Mouse (Mus musculus): ENCODE results near the gene Abhd14a. TPM values are rescaled to one million over a fixed set of nuclear protein-coding genes. Genes with fewer than 3 reads are reported as not detected.

Gene Abhd14a
- polyA plus RNA-seq, 1 experiment from 2014 or later, result 38.3 TPM

DNA sequence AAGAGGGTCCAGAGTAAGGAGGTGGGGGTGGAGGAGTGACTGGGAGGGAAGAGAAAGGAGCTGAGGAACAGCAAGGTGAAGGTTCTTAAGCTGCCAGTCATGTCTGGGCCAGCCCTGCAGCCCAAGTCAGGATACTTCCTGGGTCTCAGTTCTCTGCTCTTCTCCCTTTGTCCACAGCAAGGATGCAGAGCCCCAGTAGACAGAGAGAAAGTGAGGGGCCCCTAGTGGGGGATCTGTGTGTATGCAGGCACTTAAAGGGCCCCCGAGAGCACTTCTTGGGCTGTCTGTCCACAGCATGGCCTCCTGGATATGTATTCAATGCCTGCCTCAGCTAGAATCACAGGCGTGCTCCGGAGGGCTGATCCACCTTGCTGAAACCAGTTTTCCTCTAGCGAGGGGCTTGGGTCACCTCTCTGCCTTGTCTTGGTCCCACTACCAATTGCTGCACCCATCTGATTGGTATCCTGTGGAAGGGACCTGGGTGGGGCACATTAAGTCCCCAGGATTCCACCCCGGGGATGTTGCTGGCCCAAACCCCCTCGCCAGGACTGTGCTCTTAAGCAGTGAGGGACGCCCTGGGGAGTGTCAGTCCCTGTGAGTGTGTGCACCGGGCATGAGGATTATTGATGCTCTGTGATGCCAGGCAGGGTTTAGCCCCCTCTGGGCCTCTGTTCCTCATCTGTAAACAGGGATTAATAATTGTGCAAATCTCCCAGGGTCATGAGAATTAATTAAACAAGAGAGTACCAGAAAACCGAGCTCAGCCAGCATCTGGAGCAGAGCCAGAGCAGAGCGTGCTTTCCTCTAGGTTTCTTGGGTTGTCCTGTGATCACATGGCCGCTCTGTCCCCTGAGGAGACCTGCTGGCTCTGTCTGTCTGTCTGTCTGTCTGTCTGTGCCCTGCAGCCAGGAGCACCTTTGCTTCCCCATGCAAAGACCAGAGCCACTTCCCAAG, 52.6 kb downstream of the Abhd14a start:
- no peak overlapping the region for H3K27ac ChIP-seq (ENCODE audit: low read depth, low read length)
- WGBS, result 48% methylated on average over 11 of the region's 11 CpGs

DNA sequence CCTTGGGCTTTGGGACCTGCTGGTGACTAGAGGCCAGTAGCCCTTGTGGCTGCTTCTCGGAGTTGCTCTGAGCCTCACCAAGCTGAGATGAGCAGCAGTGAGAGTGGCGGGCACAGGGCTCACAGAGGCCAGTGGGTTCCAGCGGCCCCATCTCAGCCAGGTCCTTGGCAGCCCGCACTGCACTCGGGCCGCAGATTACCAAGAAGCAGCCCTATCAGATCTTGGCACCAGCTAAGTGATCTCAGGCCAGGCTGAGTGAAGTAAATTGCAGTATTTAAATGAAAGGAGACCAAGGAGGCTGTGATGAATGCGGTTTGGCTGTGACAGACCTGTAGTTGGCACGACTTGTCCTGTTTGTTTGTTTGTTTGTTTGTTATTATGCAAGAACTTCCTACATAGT, 53.9 kb downstream of the Abhd14a start:
- H3K9ac ChIP-seq (ENCODE audit: low read length), result no peak overlapping the region
- ATAC-seq (replicated peaks; ENCODE audit: low FRiP score), result no peak
- no peak for DNase-seq (ENCODE audit: low spot score)
- no peak overlapping the region for H3K4me2 ChIP-seq (ENCODE audit: low read depth, low read length, severe bottlenecking)
- H3K27ac ChIP-seq (ENCODE audit: low read depth, low read length), result no peak overlapping the region
- H3K4me3 ChIP-seq (ENCODE audit: low read depth, low read length), result no peak overlapping the region
- H3K36me3 ChIP-seq (ENCODE audit: control insufficient read depth, insufficient read depth, low read length), result no peaks in the 10 kb centered on the region
- no peaks in the 10 kb centered on the region for H3K9me3 ChIP-seq (ENCODE audit: control insufficient read depth, low read length)
- H3K27me3 ChIP-seq (ENCODE audit: control insufficient read depth, insufficient read depth, low read length), result no peaks in the 10 kb centered on the region
- H3K4me1 ChIP-seq (replicated peaks; ENCODE audit: control insufficient read depth, insufficient read depth, low read length), result 0 out of 2 replicates have a peak, but pooled peaks cover 3% of the 10 kb centered on the region
- WGBS, result 92% methylated on average over 8 of the region's 8 CpGs

More for the DNA sequence above, 52.6 kb downstream of the Abhd14a start:
- peak; percentile 55 for ATAC-seq (replicated peaks; ENCODE audit: low FRiP score)
- peak; percentile 69 for DNase-seq (ENCODE audit: low spot score)
- no peaks in the 10 kb centered on the region for H3K36me3 ChIP-seq (ENCODE audit: control insufficient read depth, insufficient read depth, low read length)
- H3K4me1 ChIP-seq (replicated peaks; ENCODE audit: control insufficient read depth, insufficient read depth, low read length), result 0 out of 2 replicates have a peak, but pooled peaks cover 3% of the 10 kb centered on the region
- no peak overlapping the region for H3K4me2 ChIP-seq (ENCODE audit: low read depth, low read length, severe bottlenecking)
- no peak overlapping the region for H3K4me3 ChIP-seq (ENCODE audit: low read depth, low read length)
- no peaks in the 10 kb centered on the region for H3K27me3 ChIP-seq (ENCODE audit: control insufficient read depth, insufficient read depth, low read length)
- H3K9ac ChIP-seq (ENCODE audit: low read length), result peak overlapping the region; percentile 14
- no peaks in the 10 kb centered on the region for H3K9me3 ChIP-seq (ENCODE audit: control insufficient read depth, low read length)

DNA sequence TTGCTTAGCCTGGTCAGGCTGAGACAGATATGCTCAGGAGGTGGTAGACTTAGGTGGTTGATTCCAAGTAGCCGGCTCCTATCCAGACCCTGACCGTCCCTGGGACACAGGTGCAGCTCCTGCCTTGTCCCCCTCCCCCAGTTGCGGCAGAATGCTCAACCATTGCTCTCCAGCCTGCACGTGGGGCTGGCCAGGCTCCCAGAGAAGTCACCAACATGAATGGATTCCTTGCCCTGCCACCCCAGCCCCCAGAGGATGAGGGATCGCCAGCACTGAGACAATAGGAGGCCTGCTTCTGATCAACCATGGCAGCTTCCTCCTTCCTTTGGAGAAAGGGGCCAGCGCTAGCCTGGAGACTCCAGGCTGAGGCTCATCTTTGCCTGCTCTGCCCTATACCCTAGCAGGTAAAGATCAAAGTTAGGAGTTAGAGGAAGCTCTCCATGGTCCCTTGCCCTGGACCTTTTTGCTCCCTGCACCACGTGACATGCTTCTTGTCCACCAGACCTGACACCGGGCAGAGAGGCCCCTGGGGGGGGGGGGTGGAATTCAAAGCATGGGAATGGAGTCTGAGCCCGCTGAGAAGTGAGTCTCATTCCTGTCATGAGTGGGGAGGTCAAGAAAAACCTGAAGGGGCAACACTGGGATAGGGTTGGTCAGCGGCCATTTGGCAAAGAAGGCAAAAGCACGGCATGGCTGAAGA, 54.5 kb downstream of the Abhd14a start:
- DNase-seq (ENCODE audit: low spot score), result no peak
- 0 out of 2 replicates have a peak, but pooled peaks cover 3% of the 10 kb centered on the region for H3K4me1 ChIP-seq (replicated peaks; ENCODE audit: control insufficient read depth, insufficient read depth, low read length)
- ATAC-seq (replicated peaks; ENCODE audit: low FRiP score), result no peak
- H3K27ac ChIP-seq (ENCODE audit: low read depth, low read length), result no peak overlapping the region
- no peaks in the 10 kb centered on the region for H3K27me3 ChIP-seq (ENCODE audit: control insufficient read depth, insufficient read depth, low read length)
- no peak overlapping the region for H3K4me3 ChIP-seq (ENCODE audit: low read depth, low read length)
- H3K9ac ChIP-seq (ENCODE audit: low read length), result no peak overlapping the region
- H3K4me2 ChIP-seq (ENCODE audit: low read depth, low read length, severe bottlenecking), result no peak overlapping the region
- no peaks in the 10 kb centered on the region for H3K36me3 ChIP-seq (ENCODE audit: control insufficient read depth, insufficient read depth, low read length)
- WGBS, result 78% methylated on average over 11 of the region's 11 CpGs
- no peaks in the 10 kb centered on the region for H3K9me3 ChIP-seq (ENCODE audit: control insufficient read depth, low read length)

Other genes with a start within 250 kb of the Abhd14a start
- 37.5 and 40.9 TPM in 2 replicates for gene Ppm1m, start 247.9 kb downstream of the Abhd14a start, polyA plus RNA-seq (2014; fragmentation: Nextera tagmentation; extraction: Ambion mirVana)
- 61.3 and 65.5 TPM in 2 replicates for gene Twf2, start 244.6 kb downstream of the Abhd14a start, polyA plus RNA-seq (2014; fragmentation: Nextera tagmentation; extraction: Ambion mirVana)
- not detected in 2 replicates for gene Tlr9, start 225.1 kb downstream of the Abhd14a start, polyA plus RNA-seq (2014; fragmentation: Nextera tagmentation; extraction: Ambion mirVana)
- gene Alas1, start 199.0 kb downstream of the Abhd14a start, polyA plus RNA-seq (2014; fragmentation: Nextera tagmentation; extraction: Ambion mirVana), result 81.9 and 89.2 TPM in 2 replicates
- gene Poc1a, start 166.6 kb downstream of the Abhd14a start, polyA plus RNA-seq (2014; fragmentation: Nextera tagmentation; extraction: Ambion mirVana), result 32.5 and 34.9 TPM in 2 replicates
- 26.8 and 27.6 TPM in 2 replicates for gene Dusp7, start 79.0 kb downstream of the Abhd14a start, polyA plus RNA-seq (2014; fragmentation: Nextera tagmentation; extraction: Ambion mirVana)
- gene Rpl29, start 18.2 kb downstream of the Abhd14a start, polyA plus RNA-seq (2014; fragmentation: Nextera tagmentation; extraction: Ambion mirVana), result 879 and 889 TPM in 2 replicates
- gene Acy1, start 9.4 kb downstream of the Abhd14a start, polyA plus RNA-seq (2014; fragmentation: Nextera tagmentation; extraction: Ambion mirVana), result 39.5 and 43.4 TPM in 2 replicates
- gene Abhd14b, start 219 bp downstream of the Abhd14a start, polyA plus RNA-seq (2014; fragmentation: Nextera tagmentation; extraction: Ambion mirVana), result 4.6 and 4.7 TPM in 2 replicates
- 300 and 309 TPM in 2 replicates for gene Pcbp4, start 5.6 kb upstream of the Abhd14a start, polyA plus RNA-seq (2014; fragmentation: Nextera tagmentation; extraction: Ambion mirVana)
- gene Gpr62, start 18.3 kb upstream of the Abhd14a start, polyA plus RNA-seq (2014; fragmentation: Nextera tagmentation; extraction: Ambion mirVana), result 0.19 and 0.71 TPM in 2 replicates
- gene Rrp9, start 28.3 kb upstream of the Abhd14a start, polyA plus RNA-seq (2014; fragmentation: Nextera tagmentation; extraction: Ambion mirVana), result 56.5 and 63.7 TPM in 2 replicates
- gene Parp3, start 29.3 kb upstream of the Abhd14a start, polyA plus RNA-seq (2014; fragmentation: Nextera tagmentation; extraction: Ambion mirVana), result 1.2 TPM in 2 replicates
- not detected in 2 replicates for gene Iqcf1, start 52.3 kb upstream of the Abhd14a start, polyA plus RNA-seq (2014; fragmentation: Nextera tagmentation; extraction: Ambion mirVana)
- gene Iqcf5, start 66.9 kb upstream of the Abhd14a start, polyA plus RNA-seq (2014; fragmentation: Nextera tagmentation; extraction: Ambion mirVana), result not detected in 2 replicates
- gene Iqcf3, start 114.0 kb upstream of the Abhd14a start, polyA plus RNA-seq (2014; fragmentation: Nextera tagmentation; extraction: Ambion mirVana), result not detected in 2 replicates
- gene Iqcf4, start 123.3 kb upstream of the Abhd14a start, polyA plus RNA-seq (2014; fragmentation: Nextera tagmentation; extraction: Ambion mirVana), result not detected in 2 replicates
- not detected in 2 replicates for gene Iqcf6, start 178.9 kb upstream of the Abhd14a start, polyA plus RNA-seq (2014; fragmentation: Nextera tagmentation; extraction: Ambion mirVana)
- 3.3 TPM in 2 replicates for gene Grm2, start 208.4 kb upstream of the Abhd14a start, polyA plus RNA-seq (2014; fragmentation: Nextera tagmentation; extraction: Ambion mirVana)
- 29.2 and 31.9 TPM in 2 replicates for gene Tex264, start 238.2 kb upstream of the Abhd14a start, polyA plus RNA-seq (2014; fragmentation: Nextera tagmentation; extraction: Ambion mirVana)

All from forebrain, embryonic 11.5 days (tissue).